Mouse (Mus musculus): ENCODE results near the gene Nme7. TPM values are rescaled to one million over a fixed set of nuclear protein-coding genes. Genes with fewer than 3 reads are reported as not detected.

Gene Nme7
- polyA plus RNA-seq, 1 experiment from 2014 or later: 30.5 TPM

GRCm38 (mm10) chr1:164361997-164362396, 58.1 kb downstream of the Nme7 start:
- WGBS: 33% methylated on average over 2 of the region's 2 CpGs
- Histone ChIP-seq H3K27me3 (no peaks in the 10 kb centered on the region), H3K9me3 (no peaks in the 10 kb centered on the region), H3K27ac (replicated peaks) (no peak overlapping the region), H3K9ac (replicated peaks) (no peak overlapping the region), H3K4me1 (peaks cover 8% of the 10 kb centered on the region; the same call in 1 of the 2 replicates), H3K36me3 (peaks cover 3% of the 10 kb centered on the region; the same call in 1 of the 2 replicates), H3K4me2 (replicated peaks) (no peak overlapping the region), H3K4me3 (no peak overlapping the region)
- ATAC-seq (ENCODE audit: low FRiP score, low read depth): no peak

GRCm38 (mm10) chr1:164366156-164367128, 62.5 kb downstream of the Nme7 start:
- Histone ChIP-seq H3K9me3 (no peaks in the 10 kb centered on the region), H3K27me3 (no peaks in the 10 kb centered on the region), H3K9ac (replicated peaks) (no peak overlapping the region), H3K4me3 (no peak overlapping the region), H3K36me3 (peaks cover 3% of the 10 kb centered on the region; the same call in 1 of the 2 replicates), H3K27ac (replicated peaks) (no peak overlapping the region), H3K4me1 (peaks cover 8% of the 10 kb centered on the region; the same call in 1 of the 2 replicates), H3K4me2 (replicated peaks) (no peak overlapping the region)
- WGBS: 78% methylated on average over 12 of the region's 12 CpGs
- ATAC-seq (ENCODE audit: low FRiP score, low read depth): peak; percentile 81

GRCm38 (mm10) chr1:164368152-164368551, 64.2 kb downstream of the Nme7 start:
- ATAC-seq (ENCODE audit: low FRiP score, low read depth): no peak
- peaks cover 7% of the 10 kb centered on the region for H3K36me3 ChIP-seq
- no peak overlapping the region for H3K4me2 ChIP-seq (replicated peaks)
- no peak overlapping the region for H3K9ac ChIP-seq (replicated peaks)
- H3K27ac ChIP-seq (replicated peaks): no peak overlapping the region
- H3K27me3 ChIP-seq: no peaks in the 10 kb centered on the region
- 87% methylated on average over 4 of the region's 4 CpGs for WGBS
- no peaks in the 10 kb centered on the region for H3K4me1 ChIP-seq
- no peaks in the 10 kb centered on the region for H3K9me3 ChIP-seq
- H3K4me3 ChIP-seq: no peak overlapping the region

- ATAC-seq (ENCODE audit: low FRiP score, low read depth): no peak
- no peak overlapping the region for H3K9ac ChIP-seq (replicated peaks)
- H3K36me3 ChIP-seq: peaks cover 5% of the 10 kb centered on the region
- no peak overlapping the region for H3K4me2 ChIP-seq (replicated peaks)
- no peaks in the 10 kb centered on the region for H3K9me3 ChIP-seq
- no peak overlapping the region for H3K4me3 ChIP-seq
- 93% methylated on average over 2 of the region's 2 CpGs for WGBS
- no peaks in the 10 kb centered on the region for H3K4me1 ChIP-seq
- H3K27ac ChIP-seq (replicated peaks): no peak overlapping the region
- no peaks in the 10 kb centered on the region for H3K27me3 ChIP-seq
These were observed 65.9 kb downstream of the Nme7 start for GRCm38 (mm10) chr1:164369781-164370180.

- 88% methylated on average over 7 of the region's 7 CpGs for WGBS
- Histone ChIP-seq H3K4me2 (replicated peaks) (no peak overlapping the region), H3K9me3 (no peaks in the 10 kb centered on the region), H3K27ac (replicated peaks) (no peak overlapping the region), H3K36me3 (peaks cover 5% of the 10 kb centered on the region), H3K4me1 (no peaks in the 10 kb centered on the region), H3K27me3 (no peaks in the 10 kb centered on the region), H3K4me3 (no peak overlapping the region), H3K9ac (replicated peaks) (no peak overlapping the region)
- no peak for ATAC-seq (ENCODE audit: low FRiP score, low read depth)
These were observed 69.1 kb downstream of the Nme7 start for GRCm38 (mm10) chr1:164373029-164373428.

- Histone ChIP-seq H3K9me3 (no peaks in the 10 kb centered on the region), H3K27me3 (no peaks in the 10 kb centered on the region), H3K4me3 (no peak overlapping the region), H3K36me3 (peaks cover 5% of the 10 kb centered on the region), H3K4me1 (no peaks in the 10 kb centered on the region), H3K4me2 (replicated peaks) (no peak overlapping the region), H3K27ac (replicated peaks) (no peak overlapping the region), H3K9ac (replicated peaks) (no peak overlapping the region)
- WGBS: 83% methylated on average over 7 of the region's 7 CpGs
- no peak for ATAC-seq (ENCODE audit: low FRiP score, low read depth)
These were observed 70.1 kb downstream of the Nme7 start for GRCm38 (mm10) chr1:164374020-164374419.

GRCm38 (mm10) chr1:164375626-164376025, 71.7 kb downstream of the Nme7 start:
- H3K4me3 ChIP-seq: no peak overlapping the region
- H3K9me3 ChIP-seq: no peaks in the 10 kb centered on the region
- ATAC-seq (ENCODE audit: low FRiP score, low read depth): no peak
- no peaks in the 10 kb centered on the region for H3K27me3 ChIP-seq
- H3K4me2 ChIP-seq (replicated peaks): no peak overlapping the region
- no peaks in the 10 kb centered on the region for H3K4me1 ChIP-seq
- H3K27ac ChIP-seq (replicated peaks): no peak overlapping the region
- WGBS: 93% methylated on average over 9 of the region's 9 CpGs
- no peak overlapping the region for H3K9ac ChIP-seq (replicated peaks)
- H3K36me3 ChIP-seq: peaks cover 5% of the 10 kb centered on the region

- H3K4me3 ChIP-seq: no peak overlapping the region
- no peak for ATAC-seq (ENCODE audit: low FRiP score, low read depth)
- WGBS: 80% methylated on average over 9 of the region's 9 CpGs
These were observed 73.0 kb downstream of the Nme7 start for GRCm38 (mm10) chr1:164376761-164377487.

GRCm38 (mm10) chr1:164383621-164384020, 79.7 kb downstream of the Nme7 start:
- Histone ChIP-seq H3K4me2 (replicated peaks) (no peak overlapping the region), H3K27me3 (no peaks in the 10 kb centered on the region), H3K9me3 (no peaks in the 10 kb centered on the region), H3K4me1 (no peaks in the 10 kb centered on the region), H3K4me3 (no peak overlapping the region), H3K36me3 (no peaks in the 10 kb centered on the region), H3K27ac (replicated peaks) (no peak overlapping the region), H3K9ac (replicated peaks) (no peak overlapping the region)
- no peak for ATAC-seq (ENCODE audit: low FRiP score, low read depth)
- 90% methylated on average over 8 of the region's 8 CpGs for WGBS

More at GRCm38 (mm10) chr1:164376761-164377487, 73.0 kb downstream of the Nme7 start:
- no peaks in the 10 kb centered on the region for H3K27me3 ChIP-seq
- H3K4me2 ChIP-seq (replicated peaks): no peak overlapping the region
- no peak overlapping the region for H3K9ac ChIP-seq (replicated peaks)
- peaks cover under 1% of the 10 kb centered on the region; the same call in 1 of the 2 replicates for H3K36me3 ChIP-seq
- no peak overlapping the region for H3K27ac ChIP-seq (replicated peaks)
- no peaks in the 10 kb centered on the region for H3K4me1 ChIP-seq
- H3K9me3 ChIP-seq: no peaks in the 10 kb centered on the region

GRCm38 (mm10) chr1:164384354-164384753, 80.4 kb downstream of the Nme7 start:
- no peak overlapping the region for H3K27ac ChIP-seq (replicated peaks)
- no peaks in the 10 kb centered on the region for H3K36me3 ChIP-seq
- no peaks in the 10 kb centered on the region for H3K9me3 ChIP-seq
- no peak for ATAC-seq (ENCODE audit: low FRiP score, low read depth)
- H3K4me3 ChIP-seq: no peak overlapping the region
- no peaks in the 10 kb centered on the region for H3K4me1 ChIP-seq
- WGBS: 95% methylated on average over 10 of the region's 10 CpGs
- no peaks in the 10 kb centered on the region for H3K27me3 ChIP-seq
- no peak overlapping the region for H3K4me2 ChIP-seq (replicated peaks)
- H3K9ac ChIP-seq (replicated peaks): no peak overlapping the region

GRCm38 (mm10) chr1:164384972-164385371, 81.1 kb downstream of the Nme7 start:
- H3K4me2 ChIP-seq (replicated peaks): no peak overlapping the region
- no peak overlapping the region for H3K4me3 ChIP-seq
- H3K9ac ChIP-seq (replicated peaks): no peak overlapping the region
- H3K36me3 ChIP-seq: no peaks in the 10 kb centered on the region
- no peaks in the 10 kb centered on the region for H3K9me3 ChIP-seq
- H3K4me1 ChIP-seq: no peaks in the 10 kb centered on the region
- WGBS: 90% methylated on average over 6 of the region's 6 CpGs
- H3K27ac ChIP-seq (replicated peaks): no peak overlapping the region
- no peaks in the 10 kb centered on the region for H3K27me3 ChIP-seq
- no peak for ATAC-seq (ENCODE audit: low FRiP score, low read depth)

- WGBS: 92% methylated on average over 4 of the region's 4 CpGs
- Histone ChIP-seq H3K4me3 (no peak overlapping the region), H3K9me3 (no peaks in the 10 kb centered on the region), H3K9ac (replicated peaks) (no peak overlapping the region), H3K27ac (replicated peaks) (no peak overlapping the region), H3K27me3 (no peaks in the 10 kb centered on the region), H3K4me1 (peaks cover 9% of the 10 kb centered on the region), H3K36me3 (no peaks in the 10 kb centered on the region), H3K4me2 (replicated peaks) (no peak overlapping the region)
- no peak for ATAC-seq (ENCODE audit: low FRiP score, low read depth)
These were observed 85.8 kb downstream of the Nme7 start for GRCm38 (mm10) chr1:164389743-164390142.
